Mouse (Mus musculus) limb, embryonic 12.5 days (tissue): Measurements from ENCODE around the gene Btbd17. TPM values are rescaled to one million over a fixed set of nuclear protein-coding genes. Genes with fewer than 3 reads are reported as not detected.

ENCODE experiments used
- ATAC-seq: fragments of 200-750 bp; cut with Nextera tagmentation; 2 replicates; pipeline ENCODE4 v1.8.0; 2017; ENCODE audit warnings: low read depth, moderate TSS enrichment; ENCODE audit not compliant: insufficient number of reproducible peaks, insufficient read depth, low FRiP score, low TSS enrichment
- H3K27ac ChIP-seq: fragments of 300-500 bp; sonication (generic); 2 replicates; pipeline ENCODE4 v1.5.1; 2016; ENCODE audit warnings: mild to moderate bottlenecking, moderate library complexity
- H3K27me3 ChIP-seq: fragments of 300-500 bp; sonication (generic); 2 replicates; pipeline ENCODE4 v1.6.1; 2016; ENCODE audit warnings: mild to moderate bottlenecking, moderate library complexity
- H3K36me3 ChIP-seq: fragments of 300-500 bp; sonication (generic); 2 replicates; pipeline ENCODE4 v1.6.1; 2016; ENCODE audit warnings: mild to moderate bottlenecking, moderate library complexity
- H3K4me1 ChIP-seq: fragments of 300-500 bp; sonication (generic); replicated peaks from 2 replicates; pipeline ENCODE4 v1.6.1; 2016
- H3K4me2 ChIP-seq: fragments of 300-500 bp; sonication (generic); 2 replicates; pipeline ENCODE4 v1.6.1; 2016; ENCODE audit warnings: mild to moderate bottlenecking, moderate library complexity
- H3K4me3 ChIP-seq: fragments of 300-500 bp; sonication (generic); replicated peaks from 2 replicates; pipeline ENCODE4 v1.5.1; 2016; ENCODE audit warnings: mild to moderate bottlenecking
- H3K9ac ChIP-seq: fragments of 300-500 bp; sonication (generic); replicated peaks from 2 replicates; pipeline ENCODE4 v1.6.1; 2016; ENCODE audit warnings: mild to moderate bottlenecking, moderate library complexity
- H3K9me3 ChIP-seq: fragments of 300-500 bp; sonication (generic); 2 replicates; pipeline ENCODE4 v1.6.1; 2016; ENCODE audit warnings: mild to moderate bottlenecking, moderate library complexity
- WGBS: fragments of 180-500 bp; shearing (Covaris S2); methylation state at CpG from one replicate; pipeline ENCODE4 v1.1.7; 2016; 5-methylcytosine and 5-hydroxymethylcytosine counted together
- polyA plus RNA-seq: library from polyadenylated mRNA; unstranded; fragments of >200 nt; fragmentation: Nextera tagmentation; extraction: Ambion mirVana; gene quantifications from 2 replicates; pipeline ENCODE4 v1.2.1, GENCODE M21; 2016

Btbd17 gene
- polyA plus RNA-seq, 1 experiment from 2014 or later = 1.5 TPM

- WGBS = 63% methylated on average over 12 of the region's 12 CpGs
- no peaks in the 10 kb centered on the region for H3K9me3 ChIP-seq
- no peak for ATAC-seq
- H3K27me3 ChIP-seq = peaks cover 14% of the 10 kb centered on the region
- no peak overlapping the region for H3K27ac ChIP-seq
- H3K4me3 ChIP-seq = no peak overlapping the region
- H3K4me1 ChIP-seq = peaks cover 2% of the 10 kb centered on the region; the same call in 1 of the 2 replicates
- H3K4me2 ChIP-seq = no peak overlapping the region
- no peak overlapping the region for H3K9ac ChIP-seq
- no peaks in the 10 kb centered on the region for H3K36me3 ChIP-seq
These were observed 48.1 kb downstream of the Btbd17 start for GRCm38 (mm10) chr11:114747564-114748138.

DNA sequence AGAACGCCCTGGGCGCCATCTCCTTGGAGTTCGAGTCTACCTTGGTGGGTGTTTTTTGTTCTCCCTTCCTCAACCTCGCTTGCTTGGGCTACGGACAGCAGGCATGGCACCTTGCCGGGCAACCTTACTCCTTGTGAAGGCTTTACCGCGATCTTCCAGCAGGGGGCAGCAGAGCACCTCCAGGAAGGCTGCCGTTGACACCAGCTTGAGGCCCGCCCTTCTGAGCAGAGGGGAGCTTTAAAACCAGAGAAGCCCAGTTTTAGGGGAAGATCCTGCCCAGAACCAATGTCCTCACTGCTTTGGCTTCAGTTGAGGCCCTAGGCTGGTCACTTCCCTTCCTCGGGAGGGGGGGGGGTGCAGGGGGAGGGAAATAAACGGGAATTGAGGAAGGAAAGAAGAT, 50.6 kb downstream of the Btbd17 start:
- H3K9ac ChIP-seq = no peak overlapping the region
- 2% methylated on average over 12 of the region's 12 CpGs for WGBS
- H3K4me2 ChIP-seq = peak overlapping the region; percentile 29; the same call in 1 of the 2 replicates
- no peaks in the 10 kb centered on the region for H3K9me3 ChIP-seq
- H3K27me3 ChIP-seq = peaks cover 14% of the 10 kb centered on the region
- H3K4me3 ChIP-seq = no peak overlapping the region
- H3K4me1 ChIP-seq = peaks cover 6% of the 10 kb centered on the region
- no peaks in the 10 kb centered on the region for H3K36me3 ChIP-seq
- ATAC-seq = peak; percentile 63; the same call in 1 of the 2 replicates
- H3K27ac ChIP-seq = no peak overlapping the region

DNA sequence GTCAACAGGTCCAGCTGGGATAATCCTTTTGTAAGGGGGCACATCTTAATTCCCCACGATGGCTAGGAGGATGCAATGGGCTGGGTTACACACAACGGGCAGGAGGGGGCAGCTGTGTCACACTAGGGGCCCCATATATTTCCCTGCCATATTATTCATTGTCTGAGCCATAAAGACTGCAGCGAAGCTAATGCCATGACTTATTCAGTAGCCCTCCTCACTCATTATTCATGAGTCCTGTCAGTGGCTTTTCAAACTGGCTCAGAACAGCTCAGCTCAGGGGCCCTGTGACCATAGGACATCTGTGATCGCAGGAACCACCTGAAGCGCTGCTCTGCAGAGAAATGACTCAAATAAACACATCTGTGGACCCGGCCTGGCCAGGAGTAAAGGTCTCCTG, 54.3 kb downstream of the Btbd17 start:
- Histone ChIP-seq H3K4me1 (peaks cover 6% of the 10 kb centered on the region), H3K27ac (no peak overlapping the region), H3K9me3 (no peaks in the 10 kb centered on the region), H3K4me2 (no peak overlapping the region), H3K27me3 (peaks cover 10% of the 10 kb centered on the region), H3K36me3 (no peaks in the 10 kb centered on the region), H3K4me3 (no peak overlapping the region), H3K9ac (no peak overlapping the region)
- no peak for ATAC-seq
- 49% methylated on average over 6 of the region's 6 CpGs for WGBS

Other genes starting within 250 kb of the Btbd17 start
- gene Rpl38, start 127.4 kb downstream of the Btbd17 start, polyA plus RNA-seq = 966 and 981 TPM in 2 replicates
- 9.9 and 10.0 TPM in 2 replicates for gene Ttyh2, start 120.5 kb downstream of the Btbd17 start, polyA plus RNA-seq
- 0.50 and 0.67 TPM in 2 replicates for gene Dnaic2, start 68.5 kb downstream of the Btbd17 start, polyA plus RNA-seq
- 0.06 TPM in 1 of 2 replicates, not detected in the other for gene Kif19a, start 30.6 kb downstream of the Btbd17 start, polyA plus RNA-seq
- gene Gpr142, start 3.0 kb upstream of the Btbd17 start, polyA plus RNA-seq = not detected in 2 replicates
- gene Gprc5c, start 55.2 kb upstream of the Btbd17 start, polyA plus RNA-seq = 50.7 and 53.8 TPM in 2 replicates
- gene Cd300a, start 94.1 kb upstream of the Btbd17 start, polyA plus RNA-seq = 0.70 and 0.88 TPM in 2 replicates
- gene Cd300lb, start 138.4 kb upstream of the Btbd17 start, polyA plus RNA-seq = not detected in 2 replicates
- gene Cd300c, start 173.2 kb upstream of the Btbd17 start, polyA plus RNA-seq = not detected in 2 replicates
- gene Cd300ld, start 194.0 kb upstream of the Btbd17 start, polyA plus RNA-seq = 0.10 TPM in 1 of 2 replicates, not detected in the other
- 0.73 and 0.83 TPM in 2 replicates for gene Cd300c2, start 205.9 kb upstream of the Btbd17 start, polyA plus RNA-seq
- gene Cd300ld2, start 220.2 kb upstream of the Btbd17 start, polyA plus RNA-seq = not detected in 2 replicates
- gene Cd300ld4, start 231.1 kb upstream of the Btbd17 start, polyA plus RNA-seq = not detected in 2 replicates
- not detected in 2 replicates for gene Cd300ld5, start 241.8 kb upstream of the Btbd17 start, polyA plus RNA-seq